In genomic region chr11:17166627-17167026, GRCm38 (mm10) we compare ENCODE assay signal across 30 mouse cellular contexts. TPM values are rescaled to one million over a fixed set of nuclear protein-coding genes. Genes with fewer than 3 reads are reported as not detected.
DNase-seq lines count a peak whose midpoint lies in the region; ATAC-seq lines count a peak whose summit lies in the region.
"Had no signal": no experiment of that assay in that cellular context is flagged by ENCODE, and none has a peak within 500 bp of the region (broad histone marks: within the 10 kb centered on the region; RNA-seq: fewer than 3 reads in every experiment).

No protein-coding gene starts in this region.

- WGBS in forebrain, embryonic 11.5 days = 87% methylated on average over 7 of the region's 7 CpGs
- 92% methylated on average over 7 of the region's 7 CpGs for WGBS in forebrain, embryonic 10.5 days

- H3K4me1 ChIP-seq in megakaryocyte, embryonic 14.5 days = peaks cover 98% of the 10 kb centered on the region
- H3K4me1 ChIP-seq in forebrain, embryonic 11.5 days (replicated peaks; ENCODE audit: control insufficient read depth, insufficient read depth, low read length) = peaks cover 3% of the 10 kb centered on the region; the same call in 1 of the 2 replicates
- peaks cover 16% of the 10 kb centered on the region for H3K4me1 ChIP-seq in forebrain, embryonic 10.5 days

- peak; percentile 61 for ATAC-seq in common myeloid progenitor, adult 5-6 weeks (replicated peaks; ENCODE audit: low read depth, poor library complexity, severe bottlenecking)
- ATAC-seq in forebrain, embryonic 11.5 days (replicated peaks; ENCODE audit: low FRiP score) = no peak
- ATAC-seq: forebrain, embryonic 14.5 days; hindbrain, embryonic 16.5 days; liver, embryonic 12.5 days; liver, postnatal 0 days had no signal

- H3K4me2 ChIP-seq in forebrain, embryonic 11.5 days (ENCODE audit: low read depth, low read length, severe bottlenecking) = no peak overlapping the region
- H3K4me2 ChIP-seq: heart, embryonic 12.5 days; kidney, embryonic 15.5 days; liver, embryonic 12.5 days; neural tube, embryonic 15.5 days had no signal

- no peak overlapping the region for H3K27ac ChIP-seq in forebrain, embryonic 11.5 days (ENCODE audit: low read depth, low read length)
- no peak overlapping the region for H3K27ac ChIP-seq in forebrain, embryonic 10.5 days
- H3K27ac ChIP-seq: heart, adult 2 months; kidney, embryonic 15.5 days; layer of hippocampus, adult 2 months; liver, embryonic 12.5 days; neural tube, embryonic 15.5 days; stomach, postnatal 0 days had no signal

- DNase-seq in B cell, adult 2 months = peak; percentile 61 to 63
- peak; percentile 64 to 71 for DNase-seq in spleen, postnatal 36 days (ENCODE audit: low spot score in 2 of 2)
- no peak for DNase-seq in forebrain, embryonic 11.5 days (ENCODE audit: low spot score)
- no peak for DNase-seq in adrenal gland, postnatal 14 days
- no peak for DNase-seq in forebrain, embryonic 10.5 days (ENCODE audit: extremely low spot score, low spot score)
- DNase-seq: adrenal gland, adult 8-10 months; cerebellum, adult 11 months; cerebellum, adult 9-11 months; gastrocnemius, postnatal 36 days; heart, adult 2 months; heart, postnatal 4 days; kidney, adult 18-20 months; kidney, postnatal 25 days; left cerebral cortex, postnatal 4 days; liver, postnatal 0 days; lung, postnatal 36 days; midbrain, embryonic 14.5 days; right cerebral cortex, postnatal 4 days; thymus, adult 2 months had no signal

- H3K4me3 ChIP-seq in megakaryocyte, embryonic 14.5 days (replicated peaks) = peak overlapping the region; percentile 64
- H3K4me3 ChIP-seq in forebrain, embryonic 11.5 days (ENCODE audit: low read depth, low read length) = no peak overlapping the region
- H3K4me3 ChIP-seq in forebrain, embryonic 10.5 days = no peak overlapping the region
- H3K4me3 ChIP-seq: heart, adult 2 months; heart, embryonic 12.5 days; kidney, embryonic 15.5 days; layer of hippocampus, adult 2 months; liver, embryonic 12.5 days; neural tube, embryonic 15.5 days had no signal

- H3K27me3 ChIP-seq in megakaryocyte, embryonic 14.5 days (replicated peaks) = no peaks in the 10 kb centered on the region
- no peaks in the 10 kb centered on the region for H3K27me3 ChIP-seq in forebrain, embryonic 11.5 days (ENCODE audit: control insufficient read depth, insufficient read depth, low read length)
- H3K27me3 ChIP-seq in forebrain, embryonic 10.5 days (ENCODE audit: poor library complexity, severe bottlenecking) = no peaks in the 10 kb centered on the region
- H3K27me3 ChIP-seq: heart, embryonic 12.5 days; kidney, embryonic 15.5 days; liver, embryonic 12.5 days; neural tube, embryonic 15.5 days had no signal

- peaks cover 19% of the 10 kb centered on the region for H3K36me3 ChIP-seq in megakaryocyte, embryonic 14.5 days (replicated peaks; ENCODE audit: low read length)
- no peaks in the 10 kb centered on the region for H3K36me3 ChIP-seq in forebrain, embryonic 11.5 days (ENCODE audit: control insufficient read depth, insufficient read depth, low read length)
- peaks cover 3% of the 10 kb centered on the region for H3K36me3 ChIP-seq in forebrain, embryonic 10.5 days (replicated peaks)
- H3K36me3 ChIP-seq: heart, embryonic 12.5 days; kidney, embryonic 15.5 days; neural tube, embryonic 15.5 days had no signal

- H3K9ac ChIP-seq in forebrain, embryonic 11.5 days (ENCODE audit: low read length) = no peak overlapping the region
- H3K9ac ChIP-seq: heart, embryonic 12.5 days; kidney, embryonic 15.5 days; liver, embryonic 12.5 days; liver, postnatal 0 days; neural tube, embryonic 15.5 days had no signal

- H3K9me3 ChIP-seq in megakaryocyte, embryonic 14.5 days = no peaks in the 10 kb centered on the region
- no peaks in the 10 kb centered on the region for H3K9me3 ChIP-seq in forebrain, embryonic 11.5 days (ENCODE audit: control insufficient read depth, low read length)
- H3K9me3 ChIP-seq in forebrain, embryonic 10.5 days = no peaks in the 10 kb centered on the region
- H3K9me3 ChIP-seq: G1E; heart, embryonic 12.5 days; kidney, embryonic 15.5 days; liver, embryonic 12.5 days; neural tube, embryonic 15.5 days had no signal

RNA-seq across cellular contexts. Expression of gene Ppp3r1, which starts 7.6 kb away (rescaled TPM):
- total RNA-seq in common myeloid progenitor, adult 5-6 weeks (2017) = 73.0 and 81.1 TPM in 2 replicates
- polyA plus RNA-seq in megakaryocyte, embryonic 14.5 days (2012; ENCODE audit: insufficient read depth, low replicate concordance) = 18.6 and 92.9 TPM in 2 replicates
- polyA plus RNA-seq in forebrain, embryonic 11.5 days (2014; fragmentation: Nextera tagmentation; extraction: Ambion mirVana) = 94.3 and 103 TPM in 2 replicates
- 85.5 and 98.9 TPM in 2 replicates for total RNA-seq in adrenal gland, postnatal 14 days (2021)
- 66.8 and 72.9 TPM in 2 replicates for polyA plus RNA-seq in forebrain, embryonic 10.5 days (2016; fragmentation: Nextera tagmentation; extraction: Ambion mirVana)

RNA-seq across cellular contexts. Expression of gene Wdr92, which starts 15.3 kb away (rescaled TPM):
- total RNA-seq in common myeloid progenitor, adult 5-6 weeks (2017) = 34.6 and 43.6 TPM in 2 replicates
- polyA plus RNA-seq in megakaryocyte, embryonic 14.5 days (2012; ENCODE audit: insufficient read depth, low replicate concordance) = 2.0 TPM in 1 of 2 replicates, not detected in the other
- 24.1 and 26.0 TPM in 2 replicates for polyA plus RNA-seq in forebrain, embryonic 11.5 days (2014; fragmentation: Nextera tagmentation; extraction: Ambion mirVana)
- total RNA-seq in adrenal gland, postnatal 14 days (2021) = 15.3 and 15.5 TPM in 2 replicates
- polyA plus RNA-seq in forebrain, embryonic 10.5 days (2016; fragmentation: Nextera tagmentation; extraction: Ambion mirVana) = 28.8 TPM in 2 replicates

RNA-seq across cellular contexts. Expression of gene Pno1, which starts 44.7 kb away (rescaled TPM):
- 129 and 140 TPM in 2 replicates for total RNA-seq in common myeloid progenitor, adult 5-6 weeks (2017)
- 1.1 and 21.3 TPM in 2 replicates for polyA plus RNA-seq in megakaryocyte, embryonic 14.5 days (2012; ENCODE audit: insufficient read depth, low replicate concordance)
- 88.4 and 95.2 TPM in 2 replicates for polyA plus RNA-seq in forebrain, embryonic 11.5 days (2014; fragmentation: Nextera tagmentation; extraction: Ambion mirVana)
- 40.9 and 46.4 TPM in 2 replicates for total RNA-seq in adrenal gland, postnatal 14 days (2021)
- polyA plus RNA-seq in forebrain, embryonic 10.5 days (2016; fragmentation: Nextera tagmentation; extraction: Ambion mirVana) = 127 and 129 TPM in 2 replicates

Comparison
In these comparisons a context has a peak if more than half of its experiments do, and no peak if none do; other contexts are left out.
1. DNase-seq: peak in B cell, adult 2 months (2 of 2) and spleen, postnatal 36 days (2 of 2); none in forebrain, embryonic 11.5 days (single experiment), adrenal gland, postnatal 14 days (single experiment) and forebrain, embryonic 10.5 days (single experiment).